Mouse (Mus musculus) heart, postnatal 0 days (tissue): ENCODE data around the gene Arhgef6.

ENCODE experiments used
- CTCF ChIP-seq: IDR thresholded peaks from 2 replicates; pipeline ENCODE4 v1.5.1; 2016; ENCODE audit warnings: antibody characterized with exemption, control low read depth, low read depth
- EP300 ChIP-seq: IDR thresholded peaks from 2 replicates; pipeline ENCODE4 v1.6.1; 2016; ENCODE audit warnings: antibody characterized with exemption, low read depth

DNA sequence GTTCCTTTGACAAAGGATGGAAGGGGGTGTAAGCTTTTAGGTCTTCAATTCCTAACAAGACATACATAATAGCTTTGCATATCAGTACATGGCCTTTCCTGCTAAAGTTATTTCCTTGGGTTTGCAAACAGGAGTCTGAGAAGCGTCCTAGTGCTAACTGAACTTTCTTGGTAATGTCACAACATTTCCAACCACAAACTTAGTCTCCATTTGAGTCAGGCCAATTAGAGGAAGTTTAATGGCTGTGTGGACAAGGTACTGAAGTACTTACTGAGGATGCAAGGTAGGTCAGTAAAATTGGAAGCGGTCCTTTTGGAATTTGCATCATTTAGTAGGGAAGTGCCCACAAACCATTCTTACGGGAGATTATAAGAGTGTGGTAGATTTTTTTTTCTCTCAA lies 155.2 kb downstream of the Arhgef6 start:
- TF ChIP-seq CTCF (no peak), EP300 (no peak)
